Mouse (Mus musculus) small intestine, adult 2 months (tissue): ENCODE results near the gene Spsb2. TPM values are rescaled to one million over a fixed set of nuclear protein-coding genes. Genes with fewer than 3 reads are reported as not detected.

Experiments
- H3K27ac ChIP-seq: fragments of 200-500 bp; 2 replicates; pipeline ENCODE4 v1.5.1; 2012; ENCODE audit warnings: low read depth, low read length, control low read depth, inconsistent platforms; ENCODE audit not compliant: insufficient read depth
- H3K27me3 ChIP-seq: fragments of 200-500 bp; 2 replicates; pipeline ENCODE4 v1.6.1; 2012; ENCODE audit warnings: mild to moderate bottlenecking, moderate library complexity, low read length, inconsistent platforms; ENCODE audit not compliant: control insufficient read depth, insufficient read depth
- H3K36me3 ChIP-seq: fragments of 200-500 bp; 2 replicates; pipeline ENCODE4 v1.6.1; 2012; ENCODE audit warnings: mild to moderate bottlenecking, low read length, control low read depth, inconsistent platforms; ENCODE audit not compliant: control insufficient read depth, insufficient read depth
- H3K4me1 ChIP-seq: fragments of 200-500 bp; 2 replicates; pipeline ENCODE4 v1.6.1; 2012; ENCODE audit warnings: low read length, inconsistent platforms, mixed read lengths; ENCODE audit not compliant: control insufficient read depth, insufficient read depth, insufficient read length
- H3K4me3 ChIP-seq: fragments of 200-500 bp; 2 replicates; pipeline ENCODE4 v1.5.1; 2012; ENCODE audit warnings: low read depth, mild to moderate bottlenecking, control low read depth, inconsistent platforms, low read length, moderate library complexity
- CTCF ChIP-seq: fragments of 200-500 bp; IDR thresholded peaks from 2 replicates; pipeline ENCODE4 v1.5.1; 2012; ENCODE audit warnings: low read depth, mild to moderate bottlenecking, control low read depth, inconsistent platforms, low read length, moderate library complexity, mixed read lengths; ENCODE audit not compliant: insufficient replicate concordance, insufficient read length; ENCODE audit errors: extremely low read depth
- POLR2A ChIP-seq: fragments of 200-500 bp; IDR thresholded peaks from 2 replicates; pipeline ENCODE4 v1.6.1; 2012; ENCODE audit warnings: low read depth, mild to moderate bottlenecking, control low read depth, inconsistent platforms, low read length, moderate library complexity
- WGBS: fragments of 180-500 bp; shearing (Covaris S2); methylation state at CpG from one replicate; pipeline ENCODE4 v1.1.7; 2018; 5-methylcytosine and 5-hydroxymethylcytosine counted together
- polyA plus RNA-seq: library from polyadenylated mRNA; depleted of rRNA; stranded (reverse); fragments of >200 nt; gene quantifications from 2 replicates; pipeline ENCODE4 v1.2.3, GENCODE M21; 2012

Gene Spsb2
- polyA plus RNA-seq, 1 experiment, result 38.8 TPM

GRCm38 (mm10) chr6:124831649-124832048 lies 23.2 kb downstream of the Spsb2 start:
- H3K27me3 ChIP-seq, result no peaks in the 10 kb centered on the region
- no peak overlapping the region for H3K27ac ChIP-seq
- no peak overlapping the region for H3K4me3 ChIP-seq
- H3K4me1 ChIP-seq, result peaks cover 9% of the 10 kb centered on the region
- TF ChIP-seq CTCF (no peak), POLR2A (no peak)
- 88% methylated on average over 8 of the region's 8 CpGs for WGBS
- peaks cover 1% of the 10 kb centered on the region; the same call in 1 of the 2 replicates for H3K36me3 ChIP-seq

DNA sequence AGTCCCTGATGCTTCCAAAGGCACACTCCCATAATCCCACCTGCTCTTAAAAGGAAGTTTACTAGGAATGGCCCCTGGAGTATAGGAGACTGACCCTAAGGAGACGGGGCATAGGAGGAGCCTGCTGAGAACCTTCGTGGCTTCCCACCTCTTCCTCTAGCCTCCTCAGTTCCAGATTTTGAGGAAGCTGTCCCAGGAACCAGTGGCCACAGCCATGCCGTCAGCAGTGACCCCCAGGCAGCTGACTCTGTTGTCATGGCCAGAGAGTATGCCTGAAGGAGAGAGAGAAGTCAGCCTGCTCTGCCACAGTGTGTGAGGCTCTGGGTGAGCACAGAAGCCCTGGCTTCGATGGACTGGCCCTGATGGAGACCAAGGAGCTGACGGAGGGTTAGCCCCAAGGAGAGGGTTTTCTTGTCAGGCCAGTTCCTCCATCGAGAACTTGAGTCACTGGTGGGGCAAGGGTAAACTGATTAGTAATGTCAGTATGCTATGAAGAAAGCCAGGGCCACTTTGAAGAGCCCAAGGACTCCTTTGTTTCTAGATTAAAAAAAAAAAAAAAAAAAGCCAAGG lies 26.1 kb downstream of the Spsb2 start:
- no peak overlapping the region for H3K4me3 ChIP-seq
- peaks cover 1% of the 10 kb centered on the region; the same call in 1 of the 2 replicates for H3K36me3 ChIP-seq
- WGBS, result 73% methylated on average over 6 of the region's 6 CpGs
- TF ChIP-seq CTCF (no peak), POLR2A (no peak)
- H3K27ac ChIP-seq, result no peak overlapping the region
- H3K4me1 ChIP-seq, result peaks cover 3% of the 10 kb centered on the region
- H3K27me3 ChIP-seq, result no peaks in the 10 kb centered on the region

GRCm38 (mm10) chr6:124835531-124835930 lies 27.1 kb downstream of the Spsb2 start:
- Histone ChIP-seq H3K36me3 (peaks cover 1% of the 10 kb centered on the region; the same call in 1 of the 2 replicates), H3K4me1 (no peaks in the 10 kb centered on the region), H3K4me3 (no peak overlapping the region), H3K27me3 (no peaks in the 10 kb centered on the region), H3K27ac (no peak overlapping the region)
- 86% methylated on average over 10 of the region's 10 CpGs for WGBS
- TF ChIP-seq POLR2A, result no peak

DNA sequence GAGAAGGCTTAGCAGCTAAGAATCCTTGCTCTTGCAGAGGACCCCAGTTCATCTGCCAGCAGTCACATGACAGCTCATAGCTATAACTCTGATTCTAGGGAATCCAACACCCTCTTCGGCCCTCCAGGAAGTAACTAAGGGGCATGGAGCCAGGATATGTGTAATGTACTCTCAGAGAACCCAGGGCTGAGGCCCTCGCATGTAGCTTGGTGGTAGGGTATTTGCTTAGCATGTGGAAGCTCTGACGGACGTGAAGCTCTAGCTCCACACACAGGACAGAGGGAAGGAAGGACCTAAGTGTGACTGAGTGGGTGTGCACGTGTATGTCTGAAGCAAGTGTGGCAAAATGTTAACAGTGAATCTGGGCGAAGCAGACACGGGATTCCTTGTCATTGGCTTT lies 27.9 kb downstream of the Spsb2 start:
- no peaks in the 10 kb centered on the region for H3K4me1 ChIP-seq
- TF ChIP-seq CTCF, result no peak
- no peak for TF ChIP-seq POLR2A
- 69% methylated on average over 7 of the region's 7 CpGs for WGBS

GRCm38 (mm10) chr6:124839805-124840204 lies 31.3 kb downstream of the Spsb2 start:
- Histone ChIP-seq H3K36me3 (no peaks in the 10 kb centered on the region), H3K4me1 (no peaks in the 10 kb centered on the region), H3K4me3 (no peak overlapping the region), H3K27me3 (no peaks in the 10 kb centered on the region), H3K27ac (no peak overlapping the region)
- TF ChIP-seq POLR2A, result no peak
- no peak for TF ChIP-seq CTCF
- 21% methylated on average over 8 of the region's 8 CpGs for WGBS

More for the DNA sequence above, 27.9 kb downstream of the Spsb2 start:
- Histone ChIP-seq H3K27me3 (no peaks in the 10 kb centered on the region), H3K36me3 (peaks cover 1% of the 10 kb centered on the region; the same call in 1 of the 2 replicates), H3K4me3 (no peak overlapping the region), H3K27ac (no peak overlapping the region)

GRCm38 (mm10) chr6:124840241-124841167 lies 32.0 kb downstream of the Spsb2 start, which contains the start of gene Gnb3:
Gnb3 (minus strand) TSS chr6:124840275.
- Histone ChIP-seq H3K4me1 (no peaks in the 10 kb centered on the region), H3K4me3 (no peak within 1 kb of the TSS), H3K36me3 (no peaks in the 10 kb centered on the region), H3K27ac (no peak within 1 kb of the TSS), H3K27me3 (no peaks in the 10 kb centered on the region)
- WGBS, result 42% methylated on average over 15 of the region's 15 CpGs
- no peak for TF ChIP-seq CTCF
- TF ChIP-seq POLR2A, result no peak

- no peak overlapping the region for H3K4me3 ChIP-seq
- no peak overlapping the region for H3K27ac ChIP-seq
- WGBS, result 13% methylated on average over 9 of the region's 9 CpGs
- no peaks in the 10 kb centered on the region for H3K27me3 ChIP-seq
- TF ChIP-seq POLR2A (no peak), CTCF (peak; percentile 97; the same call in 1 of the 2 replicates)
- H3K36me3 ChIP-seq, result no peaks in the 10 kb centered on the region
- no peaks in the 10 kb centered on the region for H3K4me1 ChIP-seq
These were observed 38.8 kb downstream of the Spsb2 start for GRCm38 (mm10) chr6:124847305-124847704.
